ENCODE assay signal across 8 mouse cellular contexts in the genomic region with DNA sequence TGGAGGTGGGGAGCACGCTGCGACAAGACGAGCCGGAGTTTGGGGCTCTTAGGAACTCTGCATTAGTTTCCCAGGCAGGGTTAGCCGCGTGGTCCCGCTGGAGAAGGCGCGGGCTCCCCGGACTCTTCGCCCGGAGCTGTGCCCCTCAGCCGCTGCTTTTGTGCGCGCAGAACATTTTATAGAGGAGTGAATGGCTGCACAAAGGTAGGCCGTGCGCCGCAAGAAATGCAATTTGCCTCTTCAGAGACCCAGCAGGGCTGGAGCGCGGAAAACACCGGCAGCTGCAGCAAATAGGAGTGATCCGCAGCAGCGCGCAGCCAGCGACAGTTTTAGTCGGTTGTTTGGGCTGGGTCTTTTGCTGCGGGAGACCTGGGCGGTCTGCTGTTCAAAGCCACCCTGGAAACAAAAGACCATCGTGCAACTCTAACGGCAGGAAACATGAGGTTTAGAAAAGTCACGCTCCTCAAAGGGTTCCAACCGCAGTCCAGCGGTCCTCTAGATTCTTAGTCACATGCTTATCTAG. TPM values are rescaled to one million over a fixed set of nuclear protein-coding genes. Genes with fewer than 3 reads are reported as not detected.
DNase-seq lines count a peak whose midpoint lies in the region; ATAC-seq and TF ChIP-seq lines count a peak whose summit lies in the region.

TSS of gene Zfp800 (minus strand) at position 325 of the 523 bp plus-strand sequence.

- H3K9me3 ChIP-seq in embryonic facial prominence, embryonic 15.5 days (replicated peaks) = peaks cover 3% of the 10 kb centered on the region; the same call in 1 of the 2 replicates
- H3K9me3 ChIP-seq in hindbrain, embryonic 14.5 days (ENCODE audit: control insufficient read depth, low read length) = no peaks in the 10 kb centered on the region
- no peaks in the 10 kb centered on the region for H3K9me3 ChIP-seq in liver, embryonic 14.5 days (ENCODE audit: control insufficient read depth, low read length)

- H3K4me3 ChIP-seq in layer of hippocampus, adult 2 months = peak within 1 kb of the TSS; percentile 56
- H3K4me3 ChIP-seq in embryonic facial prominence, embryonic 15.5 days (replicated peaks) = peak within 1 kb of the TSS; percentile 45
- peak within 1 kb of the TSS; percentile 38 for H3K4me3 ChIP-seq in hindbrain, embryonic 14.5 days (replicated peaks; ENCODE audit: low read length)
- H3K4me3 ChIP-seq in liver, embryonic 14.5 days (ENCODE audit: insufficient read depth in 1 of 2, low read depth in 2 of 2, low read length in 2 of 2) = peak within 1 kb of the TSS in 1 of 2 experiments; percentile 23; a peak in 2 of 4 replicates

- no peak for ATAC-seq in embryonic facial prominence, embryonic 15.5 days (ENCODE audit: insufficient number of reproducible peaks, low FRiP score, low TSS enrichment, low read depth)
- peak; percentile 62 for ATAC-seq in hindbrain, embryonic 14.5 days (ENCODE audit: low FRiP score)
- no peak for ATAC-seq in liver, embryonic 14.5 days (ENCODE audit: insufficient read depth)

- H3K9ac ChIP-seq in embryonic facial prominence, embryonic 15.5 days = peak within 1 kb of the TSS; percentile 12
- H3K9ac ChIP-seq in hindbrain, embryonic 14.5 days = peak within 1 kb of the TSS; percentile 47
- no peak within 1 kb of the TSS for H3K9ac ChIP-seq in liver, embryonic 14.5 days (replicated peaks)

- DNase-seq in layer of hippocampus, adult 2 months (ENCODE audit: low spot score in 2 of 2) = no peak
- no peak for DNase-seq in layer of hippocampus, adult 9-10 months (ENCODE audit: low spot score)
- DNase-seq in ZHBTc4 (ENCODE audit: low read depth, low spot score) = peak; percentile 53
- DNase-seq in hindbrain, embryonic 14.5 days (ENCODE audit: low spot score) = peak; percentile 55
- DNase-seq in liver, embryonic 14.5 days (ENCODE audit: low read depth in 3 of 3, low spot score in 3 of 3) = no peak
- peak; percentile 61 for DNase-seq in retina, postnatal 1 day
- DNase-seq in frontal cortex, postnatal 10 days (ENCODE audit: low spot score in 2 of 2) = no peak

- H3K4me1 ChIP-seq in embryonic facial prominence, embryonic 15.5 days = peaks cover 6% of the 10 kb centered on the region; the same call in 1 of the 2 replicates
- H3K4me1 ChIP-seq in hindbrain, embryonic 14.5 days (replicated peaks; ENCODE audit: control insufficient read depth, insufficient read depth, low read length) = no peaks in the 10 kb centered on the region
- no peaks in the 10 kb centered on the region for H3K4me1 ChIP-seq in liver, embryonic 14.5 days (replicated peaks; ENCODE audit: control insufficient read depth in 2 of 2, insufficient read depth in 2 of 2, low read length in 1 of 2)

- peak within 1 kb of the TSS; percentile 89 for H3K4me2 ChIP-seq in embryonic facial prominence, embryonic 15.5 days (replicated peaks)
- peak within 1 kb of the TSS; percentile 71 for H3K4me2 ChIP-seq in hindbrain, embryonic 14.5 days (replicated peaks)
- peak within 1 kb of the TSS; percentile 54 for H3K4me2 ChIP-seq in liver, embryonic 14.5 days (ENCODE audit: low read depth)

- peaks cover 25% of the 10 kb centered on the region for H3K27me3 ChIP-seq in embryonic facial prominence, embryonic 15.5 days
- H3K27me3 ChIP-seq in hindbrain, embryonic 14.5 days (ENCODE audit: control insufficient read depth, insufficient read depth, low read length) = no peaks in the 10 kb centered on the region; the same call in 1 of the 2 replicates
- peaks cover 34% of the 10 kb centered on the region for H3K27me3 ChIP-seq in liver, embryonic 14.5 days (ENCODE audit: control insufficient read depth, insufficient read depth, low read length)

- no peak for TF ChIP-seq EP300 in liver, embryonic 14.5 days (IDR thresholded peaks at IDR 0.05; ENCODE audit: low read depth)

- under 1% methylated on average over 33 of the region's 33 CpGs for WGBS in embryonic facial prominence, embryonic 15.5 days
- WGBS in hindbrain, embryonic 14.5 days = under 1% methylated on average over 33 of the region's 33 CpGs
- 1% methylated on average over 33 of the region's 33 CpGs for WGBS in liver, embryonic 14.5 days (ENCODE audit: insufficient replicate concordance)

- peak within 1 kb of the TSS; percentile 5; the same call in 1 of the 2 replicates for H3K27ac ChIP-seq in layer of hippocampus, adult 2 months
- no peak within 1 kb of the TSS for H3K27ac ChIP-seq in embryonic facial prominence, embryonic 15.5 days (replicated peaks)
- no peak within 1 kb of the TSS for H3K27ac ChIP-seq in hindbrain, embryonic 14.5 days
- no peak within 1 kb of the TSS for H3K27ac ChIP-seq in liver, embryonic 14.5 days

- H3K36me3 ChIP-seq in embryonic facial prominence, embryonic 15.5 days = no peaks in the 10 kb centered on the region
- H3K36me3 ChIP-seq in hindbrain, embryonic 14.5 days (replicated peaks; ENCODE audit: control insufficient read depth, insufficient read depth) = no peaks in the 10 kb centered on the region
- H3K36me3 ChIP-seq in liver, embryonic 14.5 days (replicated peaks; ENCODE audit: control insufficient read depth, insufficient read depth, low read depth) = no peaks in the 10 kb centered on the region

- TF ChIP-seq CTCF in layer of hippocampus, adult 2 months (conservative IDR thresholded peaks at IDR 0.05) = no peak
- TF ChIP-seq CTCF in liver, embryonic 14.5 days (IDR thresholded peaks at IDR 0.05; ENCODE audit: low read depth) = no peak

RNA-seq across cellular contexts. Expression of gene Zfp800, which starts in this region (rescaled TPM):
- 10 to 100 TPM; 20.7 to 25.7 TPM for total RNA-seq in layer of hippocampus, adult 2 months (2021)
- polyA plus RNA-seq in embryonic facial prominence, embryonic 15.5 days (2015; fragmentation: Nextera tagmentation; extraction: Ambion mirVana) = 20.6 and 23.3 TPM in 2 replicates
- 22.4 and 23.0 TPM in 2 replicates for polyA plus RNA-seq in hindbrain, embryonic 14.5 days (2014; fragmentation: Nextera tagmentation; extraction: Ambion mirVana)
- 6.3 and 9.6 TPM in 2 replicates for polyA plus RNA-seq in liver, embryonic 14.5 days (2012; rRNA removed)
- 24.1 and 25.7 TPM in 2 replicates for polyA plus RNA-seq in liver, embryonic 14.5 days (2014; fragmentation: Nextera tagmentation; extraction: Ambion mirVana)

Comparison
In these comparisons a context has a peak if more than half of its experiments do, and no peak if none do; other contexts are left out.
1. DNase-seq: peak in ZHBTc4 (single experiment), hindbrain, embryonic 14.5 days (single experiment) and retina, postnatal 1 day (single experiment); none in layer of hippocampus, adult 2 months (0 of 2), layer of hippocampus, adult 9-10 months (single experiment), liver, embryonic 14.5 days (0 of 3) and frontal cortex, postnatal 10 days (0 of 2).
2. Peak in every context shown above with its lines, with median percentiles within 50 percentile points of each other: H3K4me2 ChIP-seq.